Mouse (Mus musculus): ENCODE data around the gene Macc1.

DNA sequence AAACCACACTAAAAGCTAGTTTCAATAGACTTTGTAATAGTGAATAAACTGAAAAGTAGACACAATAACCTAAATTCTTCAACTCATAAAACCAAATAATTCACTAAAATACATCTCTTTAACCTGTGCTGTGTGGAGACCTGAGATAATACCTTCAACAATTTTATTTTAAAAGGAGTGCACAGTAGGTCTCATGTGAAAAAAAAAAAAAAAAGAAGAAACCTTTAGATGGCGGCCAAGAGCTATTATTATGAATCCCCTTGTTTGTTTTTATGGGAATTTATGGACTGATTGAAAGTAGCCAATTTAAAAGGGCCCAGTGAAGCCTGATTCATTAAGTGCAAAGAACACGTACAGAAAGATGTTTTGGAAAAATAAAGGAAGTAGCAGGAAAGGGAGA, 44.0 kb upstream of the Macc1 start:
- TF ChIP-seq POLR2A (IDR thresholded peaks at IDR 0.05; ENCODE audit: insufficient read depth, low read depth, low read length) (no peak), CTCF (IDR thresholded peaks at IDR 0.05) (no peak)

Data from heart, adult 2 months (tissue).